Comparison of ENCODE assay signal across 8 mouse cellular contexts in genomic region chr11:33873071-33873781, GRCm38 (mm10).
DNase-seq lines count a peak whose midpoint lies in the region; ATAC-seq and TF ChIP-seq lines count a peak whose summit lies in the region.

No protein-coding gene starts in this region.

- no peaks in the 10 kb centered on the region for H3K36me3 ChIP-seq in kidney, embryonic 14.5 days (ENCODE audit: control insufficient read depth, insufficient read depth, low read length)
- H3K36me3 ChIP-seq in embryonic facial prominence, embryonic 13.5 days: no peaks in the 10 kb centered on the region
- H3K36me3 ChIP-seq in intestine, postnatal 0 days (ENCODE audit: control insufficient read depth, insufficient read depth): no peaks in the 10 kb centered on the region

- no peak for DNase-seq in kidney, adult 11 months
- DNase-seq in lung, postnatal 10 days: peak; percentile 80
- DNase-seq in layer of hippocampus, adult 2 months (ENCODE audit: low spot score in 2 of 2): no peak
- DNase-seq in gastrocnemius, postnatal 36 days: no peak
- DNase-seq in left cerebral cortex, postnatal 25 days (ENCODE audit: low spot score in 2 of 2): no peak

- no peak overlapping the region for H3K4me3 ChIP-seq in kidney, embryonic 14.5 days (ENCODE audit: low read length)
- H3K4me3 ChIP-seq in embryonic facial prominence, embryonic 13.5 days: no peak overlapping the region
- H3K4me3 ChIP-seq in intestine, postnatal 0 days (ENCODE audit: low read depth, low read length): no peak overlapping the region
- no peak overlapping the region for H3K4me3 ChIP-seq in layer of hippocampus, adult 2 months

- H3K9me3 ChIP-seq in kidney, embryonic 14.5 days (ENCODE audit: control insufficient read depth, low read length): peaks cover 2% of the 10 kb centered on the region; the same call in 1 of the 2 replicates
- H3K9me3 ChIP-seq in embryonic facial prominence, embryonic 13.5 days: peaks cover 3% of the 10 kb centered on the region; the same call in 1 of the 2 replicates
- no peaks in the 10 kb centered on the region for H3K9me3 ChIP-seq in intestine, postnatal 0 days (ENCODE audit: control insufficient read depth)

- H3K4me1 ChIP-seq in kidney, embryonic 14.5 days (ENCODE audit: control insufficient read depth, insufficient read depth, low read length): peaks cover 8% of the 10 kb centered on the region; the same call in 1 of the 2 replicates
- H3K4me1 ChIP-seq in embryonic facial prominence, embryonic 13.5 days: peaks cover 17% of the 10 kb centered on the region
- H3K4me1 ChIP-seq in intestine, postnatal 0 days (replicated peaks; ENCODE audit: control insufficient read depth, insufficient read depth, low read length): peaks cover 9% of the 10 kb centered on the region; the same call in 1 of the 2 replicates

- no peaks in the 10 kb centered on the region for H3K27me3 ChIP-seq in kidney, embryonic 14.5 days (ENCODE audit: control insufficient read depth, insufficient read depth, low read length)
- no peaks in the 10 kb centered on the region for H3K27me3 ChIP-seq in embryonic facial prominence, embryonic 13.5 days
- no peaks in the 10 kb centered on the region for H3K27me3 ChIP-seq in intestine, postnatal 0 days (replicated peaks; ENCODE audit: control insufficient read depth, insufficient read depth, low read length)

- no peak for TF ChIP-seq CTCF in intestine, postnatal 0 days (IDR thresholded peaks at IDR 0.05; ENCODE audit: low read depth)
- no peak for TF ChIP-seq CTCF in layer of hippocampus, adult 2 months (conservative IDR thresholded peaks at IDR 0.05)

- H3K9ac ChIP-seq in kidney, embryonic 14.5 days (ENCODE audit: low read depth, low read length): no peak overlapping the region
- H3K9ac ChIP-seq in embryonic facial prominence, embryonic 13.5 days: no peak overlapping the region
- H3K9ac ChIP-seq in intestine, postnatal 0 days (ENCODE audit: low read depth, low read length): no peak overlapping the region

- ATAC-seq in kidney, embryonic 14.5 days (ENCODE audit: low FRiP score, low TSS enrichment): peak; percentile 66; the same call in 1 of the 2 replicates
- 0 out of 2 replicates have a peak, but pooled peaks have one; percentile 72 for ATAC-seq in embryonic facial prominence, embryonic 13.5 days (ENCODE audit: insufficient number of reproducible peaks, insufficient read depth, low FRiP score, low TSS enrichment, low read depth)
- ATAC-seq in intestine, postnatal 0 days: peak; percentile 74

- intact Hi-C loops in gastrocnemius, postnatal 36 days (cut with DNase I): no loop called here
- intact Hi-C loops in left cerebral cortex, postnatal 25 days (cut with DNase I): no loop called here

- H3K4me2 ChIP-seq in kidney, embryonic 14.5 days (replicated peaks; ENCODE audit: low read depth, low read length): no peak overlapping the region
- no peak overlapping the region for H3K4me2 ChIP-seq in embryonic facial prominence, embryonic 13.5 days
- no peak overlapping the region for H3K4me2 ChIP-seq in intestine, postnatal 0 days (replicated peaks; ENCODE audit: low read depth)

- WGBS in kidney, embryonic 14.5 days: 64% methylated on average over 10 of the region's 10 CpGs
- 65% methylated on average over 10 of the region's 10 CpGs for WGBS in embryonic facial prominence, embryonic 13.5 days
- WGBS in intestine, postnatal 0 days: 44% methylated on average over 10 of the region's 10 CpGs

- H3K27ac ChIP-seq in kidney, embryonic 14.5 days (ENCODE audit: low read depth, low read length): no peak overlapping the region
- H3K27ac ChIP-seq in embryonic facial prominence, embryonic 13.5 days: peak overlapping the region; percentile 14; the same call in 1 of the 2 replicates
- H3K27ac ChIP-seq in intestine, postnatal 0 days (ENCODE audit: low read depth, low read length): no peak overlapping the region
- H3K27ac ChIP-seq in layer of hippocampus, adult 2 months: no peak overlapping the region
